Mouse (Mus musculus) bone marrow macrophage, adult 2 months (primary cell): ENCODE measurements around the gene Pawr.

Source experiments
- CTCF ChIP-seq: IDR thresholded peaks from 2 replicates; pipeline ENCODE4 v1.5.1; 2012; ENCODE audit warnings: low read depth, mild to moderate bottlenecking, low read length, moderate library complexity
- POLR2A ChIP-seq: IDR thresholded peaks from 2 replicates; pipeline ENCODE4 v1.6.1; 2012; ENCODE audit warnings: mild to moderate bottlenecking, low read depth, low read length, borderline replicate concordance

DNA sequence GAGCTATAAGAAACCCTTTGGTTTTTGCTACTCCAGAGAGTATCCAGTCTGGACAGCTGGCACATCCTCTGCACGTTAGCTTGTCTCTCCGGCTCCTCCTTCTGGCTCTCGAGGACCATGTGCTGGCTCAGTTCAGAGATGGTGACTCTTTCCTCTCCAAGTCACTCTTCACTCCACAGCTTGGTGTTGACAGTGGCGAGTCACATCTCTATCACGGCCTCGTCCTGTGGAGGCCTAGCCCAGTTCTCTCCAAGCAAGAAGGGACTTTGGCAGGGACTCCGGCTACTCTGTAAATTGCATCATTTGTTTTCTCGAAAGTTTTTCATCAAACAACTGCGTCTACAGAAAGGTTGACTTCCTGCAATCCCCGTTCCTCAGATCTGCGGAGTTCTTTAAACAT is 116.5 kb downstream of the Pawr start:
- TF ChIP-seq POLR2A (no peak), CTCF (no peak)
